Mouse (Mus musculus) spleen, adult 2 months (tissue): ENCODE measurements around the gene Dusp18.

Source experiments
- CTCF ChIP-seq: fragments of 200-500 bp; IDR thresholded peaks from 2 replicates; pipeline ENCODE4 v1.5.1; 2011; ENCODE audit warnings: mild to moderate bottlenecking, inconsistent platforms; ENCODE audit not compliant: insufficient read depth, insufficient read length, insufficient replicate concordance; ENCODE audit errors: extremely low read depth
- POLR2A ChIP-seq: fragments of 200-500 bp; IDR thresholded peaks from 2 replicates; pipeline ENCODE4 v1.6.1; 2011; ENCODE audit warnings: low read depth, low read length, inconsistent platforms

GRCm38 (mm10) chr11:3930019-3930418 lies 35.0 kb downstream of the Dusp18 start:
- TF ChIP-seq CTCF: no peak
- no peak for TF ChIP-seq POLR2A
